ENCODE assay signal across 8 mouse cellular contexts in genomic region chr7:74011976-74012857, GRCm38 (mm10). TPM values are rescaled to one million over a fixed set of nuclear protein-coding genes. Genes with fewer than 3 reads are reported as not detected.
DNase-seq lines count a peak whose midpoint lies in the region; ATAC-seq lines count a peak whose summit lies in the region.

No protein-coding gene starts in this region.

- peak; percentile 24 for ATAC-seq in forebrain, embryonic 12.5 days (ENCODE audit: low FRiP score)
- peak; percentile 45 for ATAC-seq in neural tube, embryonic 13.5 days (ENCODE audit: low read depth)

- peaks cover 17% of the 10 kb centered on the region for H3K27me3 ChIP-seq in forebrain, embryonic 12.5 days
- peaks cover 38% of the 10 kb centered on the region for H3K27me3 ChIP-seq in limb, embryonic 10.5 days (ENCODE audit: low read depth, poor library complexity, severe bottlenecking)
- H3K27me3 ChIP-seq in neural tube, embryonic 13.5 days = peaks cover 10% of the 10 kb centered on the region

- no peaks in the 10 kb centered on the region for H3K9me3 ChIP-seq in forebrain, embryonic 12.5 days
- H3K9me3 ChIP-seq in limb, embryonic 10.5 days (replicated peaks) = no peaks in the 10 kb centered on the region
- no peaks in the 10 kb centered on the region for H3K9me3 ChIP-seq in neural tube, embryonic 13.5 days

- H3K4me2 ChIP-seq in forebrain, embryonic 12.5 days = peak overlapping the region; percentile 74
- peak overlapping the region; percentile 85 for H3K4me2 ChIP-seq in neural tube, embryonic 13.5 days

- peak overlapping the region; percentile 92 for H3K4me3 ChIP-seq in forebrain, embryonic 12.5 days (replicated peaks)
- peak overlapping the region; percentile 72 for H3K4me3 ChIP-seq in limb, embryonic 10.5 days
- peak overlapping the region; percentile 81 for H3K4me3 ChIP-seq in neural tube, embryonic 13.5 days

- H3K36me3 ChIP-seq in forebrain, embryonic 12.5 days (replicated peaks) = no peaks in the 10 kb centered on the region
- H3K36me3 ChIP-seq in limb, embryonic 10.5 days = no peaks in the 10 kb centered on the region
- H3K36me3 ChIP-seq in neural tube, embryonic 13.5 days = no peaks in the 10 kb centered on the region

- whole genome bisulfite sequencing in forebrain, embryonic 12.5 days = 3% methylated on average over 43 of the region's 43 CpGs
- WGBS in limb, embryonic 10.5 days = 4% methylated on average over 43 of the region's 43 CpGs
- 3% methylated on average over 43 of the region's 43 CpGs for WGBS in neural tube, embryonic 13.5 days

- peak; percentile 9 to 18 for DNase-seq in cerebellum, postnatal 25 days
- no peak for DNase-seq in cerebellum, adult 9-11 months
- DNase-seq in ES-CJ7 (ENCODE audit: low read depth, low spot score) = peak; percentile 15
- peak; percentile 69 for DNase-seq in limb, embryonic 10.5 days (ENCODE audit: low spot score)
- DNase-seq in c-Kit-positive CD71-positive TER-119-positive erythroid progenitor cells, embryonic 14.5 days (ENCODE audit: low spot score) = no peak
- DNase-seq in urinary bladder, postnatal 36 days (ENCODE audit: low spot score in 2 of 2) = no peak

- peak overlapping the region; percentile 98 for H3K9ac ChIP-seq in forebrain, embryonic 12.5 days
- H3K9ac ChIP-seq in neural tube, embryonic 13.5 days = peak overlapping the region; percentile 99

- peaks cover 50% of the 10 kb centered on the region for H3K4me1 ChIP-seq in forebrain, embryonic 12.5 days
- peaks cover 31% of the 10 kb centered on the region for H3K4me1 ChIP-seq in limb, embryonic 10.5 days
- H3K4me1 ChIP-seq in neural tube, embryonic 13.5 days (replicated peaks) = peaks cover 59% of the 10 kb centered on the region

- H3K27ac ChIP-seq in forebrain, embryonic 12.5 days = peak overlapping the region; percentile 96
- H3K27ac ChIP-seq in limb, embryonic 10.5 days = peak overlapping the region; percentile 92
- peak overlapping the region; percentile 98 for H3K27ac ChIP-seq in neural tube, embryonic 13.5 days (replicated peaks)

RNA-seq across cellular contexts. Expression of gene St8sia2, which starts 1.3 kb away (rescaled TPM):
- 45.9 and 55.9 TPM in 2 replicates for polyA plus RNA-seq in forebrain, embryonic 12.5 days (2016; fragmentation: Nextera tagmentation; extraction: Ambion mirVana)
- polyA plus RNA-seq in limb, embryonic 10.5 days (2016; fragmentation: Nextera tagmentation; extraction: Ambion mirVana) = 7.8 and 13.3 TPM in 2 replicates
- 63.6 and 72.5 TPM in 2 replicates for polyA plus RNA-seq in neural tube, embryonic 13.5 days (2015; fragmentation: Nextera tagmentation; extraction: Ambion mirVana)

Comparison
In these comparisons a context has a peak if more than half of its experiments do, and no peak if none do; other contexts are left out.
1. DNase-seq: peak in cerebellum, postnatal 25 days (2 of 2), ES-CJ7 (single experiment) and limb, embryonic 10.5 days (single experiment); none in cerebellum, adult 9-11 months (single experiment), c-Kit-positive CD71-positive TER-119-positive erythroid progenitor cells, embryonic 14.5 days (single experiment) and urinary bladder, postnatal 36 days (0 of 2).
2. Peak in every context shown above with its lines, with median percentiles within 50 percentile points of each other: H3K27ac ChIP-seq and H3K4me3 ChIP-seq.